Mouse (Mus musculus) kidney, adult 2 months (tissue): ENCODE results near the gene Gpr1.

ENCODE experiments used
- CTCF ChIP-seq: fragments of 200-500 bp; conservative IDR thresholded peaks from 2 replicates; pipeline ENCODE4 v1.5.1; 2011; ENCODE audit warnings: low read depth, mild to moderate bottlenecking, control low read depth, low read length, moderate library complexity, mixed read lengths; ENCODE audit not compliant: insufficient read depth, insufficient read length
- POLR2A ChIP-seq: fragments of 200-500 bp; IDR thresholded peaks from one replicate; pipeline ENCODE4 v1.6.1; 2011; ENCODE audit warnings: low read depth, low read length, control low read depth

DNA sequence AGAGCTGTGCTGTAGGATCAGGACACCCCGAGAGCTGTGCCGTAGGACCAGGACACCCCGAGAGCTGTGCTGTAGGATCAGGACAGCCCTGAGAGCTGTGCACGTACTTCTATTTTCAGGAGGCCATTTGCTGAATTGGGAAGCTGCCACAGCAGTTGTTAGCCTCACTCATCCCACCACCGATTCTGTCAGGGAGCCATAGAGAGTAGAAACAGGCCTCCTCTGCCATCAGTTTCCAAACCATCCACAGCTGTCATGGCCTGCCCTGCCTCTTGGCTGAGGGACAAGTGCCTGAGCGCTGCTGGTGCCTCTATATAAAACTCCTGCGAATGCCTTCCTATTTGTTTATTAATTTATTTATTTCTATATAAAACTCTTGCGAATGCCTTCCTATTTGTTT, 25.4 kb upstream of the Gpr1 start:
- TF ChIP-seq CTCF, result no peak
- no peak for TF ChIP-seq POLR2A
